Mouse (Mus musculus) right cerebral cortex, postnatal 25 days (tissue): Measurements from ENCODE around the gene Thbs2.

ENCODE experiments used
- DNase-seq: peaks from one replicate; pipeline ENCODE4 v3.0.0; 2022

Gene Thbs2

DNA sequence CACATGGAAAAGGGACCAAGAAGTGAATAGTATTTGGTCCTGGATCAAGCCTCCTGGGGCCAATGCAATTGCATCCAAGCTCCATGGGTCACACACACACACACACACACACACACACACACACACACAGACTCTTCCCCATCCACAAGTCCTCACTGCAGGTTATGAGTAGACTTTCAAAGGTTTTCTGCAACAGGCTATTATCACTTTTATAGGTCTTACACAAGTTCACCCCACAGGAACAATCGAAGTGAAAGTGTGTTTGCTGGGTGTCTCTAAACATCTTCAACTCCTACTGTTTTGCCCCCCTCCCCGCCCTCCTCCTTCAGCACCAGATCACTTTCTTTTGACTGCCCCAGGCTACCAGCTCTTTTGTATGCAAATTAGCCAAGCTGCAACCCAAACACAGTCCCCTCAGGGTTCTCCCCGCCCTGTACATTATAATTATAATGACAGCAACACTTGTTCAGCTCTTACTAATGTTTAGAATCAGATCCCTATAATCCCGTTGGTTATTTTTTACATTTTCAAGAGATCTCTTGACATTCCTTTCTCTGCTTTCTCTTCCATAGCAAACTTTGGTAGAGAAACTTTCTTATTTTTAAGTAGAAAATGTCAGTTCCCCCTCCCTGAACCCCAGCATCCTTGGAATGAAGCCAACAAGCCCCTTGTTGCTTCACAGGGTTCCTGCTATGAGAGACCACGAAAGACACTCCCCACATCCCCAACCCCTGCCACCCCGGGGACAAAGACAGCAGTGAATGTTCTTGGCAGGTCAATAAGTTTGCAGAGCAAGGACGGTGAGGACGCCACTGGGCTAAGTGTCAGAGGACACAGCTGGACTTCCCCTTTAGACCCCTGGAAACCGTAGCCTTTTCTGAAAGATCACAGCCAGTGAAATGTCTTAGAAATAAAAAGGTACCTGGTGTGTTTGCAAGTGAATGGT is 714 bp downstream of the Thbs2 start:
- no peak for DNase-seq

DNA sequence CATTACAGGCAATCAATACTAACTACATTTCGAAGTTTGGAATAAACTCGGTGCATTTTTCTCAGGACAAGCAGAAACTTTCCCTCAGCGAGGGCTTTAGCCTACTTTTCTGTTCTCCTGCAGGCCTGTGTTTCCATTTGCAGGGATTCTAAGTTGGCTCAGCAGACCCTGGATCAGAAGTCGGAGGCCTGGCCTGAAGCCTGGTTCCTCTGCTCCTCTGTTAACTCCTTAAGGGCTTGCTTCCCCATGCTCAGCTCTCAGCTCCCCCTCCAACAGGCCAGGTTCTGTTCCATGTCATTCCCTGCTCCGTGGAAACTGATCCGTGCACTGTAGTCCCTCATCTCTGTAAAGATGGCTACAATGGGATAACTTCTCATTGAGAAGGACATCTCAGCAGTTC is 2.1 kb downstream of the Thbs2 start:
- no peak for DNase-seq

DNA sequence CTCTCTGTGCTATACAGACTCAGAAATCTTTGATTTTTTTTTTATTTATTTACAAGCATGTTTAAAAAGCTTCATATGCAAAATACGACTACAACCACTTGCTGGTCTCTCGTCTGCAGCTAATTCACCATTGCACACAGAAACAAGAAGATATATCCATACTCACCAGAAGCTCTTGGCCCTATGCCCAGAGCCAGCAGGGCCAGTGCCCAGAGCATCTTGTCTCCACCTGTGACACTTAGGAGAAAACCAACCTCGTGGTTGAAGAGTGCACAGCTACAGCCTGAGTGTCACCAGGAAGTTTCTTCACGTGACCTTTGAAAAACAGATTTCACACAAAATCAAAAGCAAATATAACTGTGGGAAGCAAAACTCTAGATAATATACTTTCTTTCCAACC is 2.8 kb downstream of the Thbs2 start:
- no peak for DNase-seq

DNA sequence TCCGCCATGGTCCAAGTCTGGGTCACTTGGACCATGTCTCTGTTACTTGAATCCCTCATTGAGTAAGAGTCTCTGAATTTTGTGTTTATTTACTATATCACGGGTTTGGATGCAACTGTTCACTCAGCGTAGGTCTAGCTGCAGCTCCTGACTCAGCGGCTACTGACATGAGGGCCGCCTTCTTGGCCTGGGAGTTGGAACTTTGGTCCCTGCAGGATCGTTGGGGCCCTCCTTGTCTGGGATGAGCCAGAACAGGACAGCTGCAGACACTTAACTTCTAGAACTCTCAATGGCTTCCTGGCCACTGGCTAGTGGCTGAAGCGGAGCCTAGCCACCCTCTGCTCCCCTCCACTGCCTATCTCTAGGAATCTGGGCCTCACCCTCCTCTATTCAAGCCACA is 11.2 kb downstream of the Thbs2 start:
- no peak for DNase-seq

DNA sequence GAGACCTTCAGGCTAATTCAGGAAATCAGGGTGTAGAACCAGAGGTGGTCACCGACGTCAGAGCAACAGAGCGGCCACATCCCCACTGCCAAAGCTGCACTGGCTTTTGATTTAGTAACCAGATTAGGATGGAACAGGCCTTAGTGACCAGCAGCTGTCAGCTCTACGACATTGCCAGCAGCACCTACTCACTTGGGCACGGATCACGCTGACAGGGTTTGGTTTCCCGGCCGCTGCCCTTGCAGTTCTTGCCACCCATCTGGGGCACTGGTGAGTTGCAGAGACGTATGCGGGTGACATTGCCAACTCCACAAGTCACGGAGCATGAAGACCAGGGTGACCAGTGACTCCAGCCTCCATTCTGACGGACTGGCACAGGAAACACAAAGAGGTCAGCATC is 13.0 kb downstream of the Thbs2 start:
- no peak for DNase-seq

DNA sequence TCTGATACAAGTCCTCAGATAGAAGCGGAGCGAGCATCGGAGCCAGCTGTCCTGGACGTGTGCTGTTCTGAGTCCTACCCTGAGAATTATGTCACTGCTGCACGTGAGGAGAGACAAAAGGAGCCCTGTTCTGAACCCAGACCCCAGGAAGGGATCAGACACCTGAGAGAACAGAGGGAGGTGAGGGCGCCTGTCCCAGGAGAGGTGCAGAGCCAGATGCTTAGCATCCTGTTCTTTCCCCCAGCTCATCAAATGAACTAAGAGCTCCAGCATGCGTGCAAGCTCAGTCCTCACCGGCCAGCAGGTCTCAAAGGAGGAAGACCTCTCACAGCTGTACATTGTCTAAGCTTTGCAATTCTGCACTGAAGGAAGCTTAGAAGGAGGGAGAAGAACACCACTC is 16.8 kb downstream of the Thbs2 start:
- no peak for DNase-seq

DNA sequence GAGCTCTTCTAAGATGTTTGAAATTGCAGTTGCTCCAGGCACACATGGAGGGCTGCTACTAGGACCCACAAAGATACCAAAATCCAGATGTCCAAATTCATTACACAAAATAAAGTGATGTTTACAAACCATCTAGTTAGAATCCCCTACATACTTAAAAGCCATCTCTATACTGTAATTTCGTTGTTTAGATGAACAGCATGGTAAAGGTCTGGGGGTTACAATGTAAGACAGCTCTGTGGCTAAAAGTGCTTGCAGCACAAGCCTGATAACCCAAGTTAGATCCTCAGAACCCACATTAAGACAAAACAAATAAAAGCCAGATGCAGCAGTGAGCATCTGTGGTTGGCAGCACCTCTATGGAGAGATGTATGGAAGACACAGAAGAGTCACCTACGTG is 18.5 kb downstream of the Thbs2 start:
- DNase-seq, result no peak

DNA sequence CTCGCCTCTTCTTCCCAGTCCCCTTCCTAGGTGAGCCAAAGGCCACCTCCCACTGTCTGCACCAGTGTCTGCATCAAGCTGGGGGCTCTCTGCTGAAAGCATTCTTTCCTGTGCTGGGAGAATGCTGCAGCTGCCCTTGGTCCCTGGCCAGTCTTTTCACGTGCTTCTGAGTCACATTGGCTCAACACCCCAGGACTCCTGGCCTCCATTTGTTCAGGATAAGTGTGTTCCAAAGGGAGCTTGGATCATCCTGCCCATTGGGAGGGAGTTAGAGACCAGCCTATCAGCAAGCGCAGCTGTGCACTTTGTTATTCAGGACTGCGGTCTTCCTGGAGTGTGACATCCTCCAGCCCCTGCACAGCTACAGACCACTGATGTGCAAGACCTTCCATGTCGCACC is 21.6 kb downstream of the Thbs2 start:
- DNase-seq, result no peak

DNA sequence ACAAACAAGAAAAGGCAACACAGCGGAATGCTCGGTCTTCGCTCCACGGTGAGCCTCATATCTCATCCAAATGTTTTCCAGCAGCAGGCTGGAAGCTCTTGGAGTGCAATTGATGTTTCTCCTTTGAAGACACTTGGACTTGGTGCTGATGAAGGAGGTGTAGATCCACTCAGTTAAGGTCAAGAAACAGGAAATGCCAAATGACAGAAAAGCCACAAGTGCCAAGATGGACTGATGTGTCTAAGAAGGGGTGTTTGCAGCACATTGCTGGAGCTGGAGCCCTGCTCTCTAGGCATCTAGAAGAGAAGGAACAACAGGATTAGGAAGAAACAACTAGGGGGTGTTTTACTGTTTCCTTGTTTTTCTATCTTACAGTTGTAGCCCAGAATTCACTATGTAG is 26.8 kb downstream of the Thbs2 start:
- no peak for DNase-seq

DNA sequence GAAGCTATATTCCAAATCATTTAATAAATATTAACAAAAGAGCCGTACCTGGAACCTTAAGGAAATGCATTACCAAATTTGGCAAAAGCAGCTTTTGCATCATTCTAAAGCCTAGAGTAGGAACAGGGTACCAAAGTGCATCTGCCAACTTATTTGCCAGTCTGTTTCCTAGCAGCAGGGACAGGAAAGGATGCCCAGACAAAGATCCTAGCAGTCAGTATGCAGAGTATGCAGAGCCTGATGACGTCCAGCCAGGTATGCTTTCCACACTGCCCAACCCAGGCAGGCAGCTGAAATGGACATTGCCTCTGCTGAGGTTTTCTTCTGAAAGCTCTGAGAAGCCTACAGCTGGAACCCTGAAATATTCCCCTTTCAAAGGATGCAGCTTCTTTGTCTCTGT is 27.6 kb downstream of the Thbs2 start:
- DNase-seq, result no peak

DNA sequence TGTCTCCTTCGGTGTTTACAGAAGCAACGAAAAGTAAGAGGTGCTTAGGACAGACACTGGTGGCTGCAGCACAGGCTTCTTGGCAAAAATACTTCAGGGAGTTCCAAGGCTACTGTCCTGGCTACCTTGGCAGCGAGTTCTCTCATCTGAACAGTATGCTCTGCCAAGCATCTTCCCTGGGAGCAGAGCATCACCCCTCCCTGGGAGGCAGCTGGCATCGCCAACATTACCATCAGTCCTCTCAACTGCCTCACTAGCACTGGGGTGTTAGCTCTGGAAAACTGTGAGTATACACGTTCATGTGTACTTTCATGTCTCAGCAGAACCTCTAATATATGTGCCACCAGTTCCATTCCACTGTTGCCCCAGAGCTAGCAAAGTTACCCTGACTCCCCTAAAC is 30.7 kb downstream of the Thbs2 start:
- no peak for DNase-seq

DNA sequence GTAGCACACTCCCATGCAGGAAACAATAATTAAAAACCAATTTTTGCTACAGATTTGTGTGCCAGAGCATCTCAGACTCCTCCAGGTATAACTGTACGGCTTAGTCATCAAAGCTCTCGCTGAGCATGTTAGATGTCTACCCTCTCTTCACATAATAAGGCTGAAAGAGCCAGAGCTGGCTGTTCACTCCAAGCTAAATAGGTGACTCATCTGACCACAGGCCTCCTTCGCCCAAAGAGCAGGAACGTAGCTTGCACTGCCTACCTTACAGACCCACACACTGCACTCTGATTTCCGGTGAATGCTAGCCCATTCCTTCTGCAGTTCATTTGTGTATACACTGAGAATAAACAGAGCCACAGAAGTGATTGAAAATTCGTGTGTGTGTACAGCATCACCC is 31.6 kb downstream of the Thbs2 start:
- no peak for DNase-seq

DNA sequence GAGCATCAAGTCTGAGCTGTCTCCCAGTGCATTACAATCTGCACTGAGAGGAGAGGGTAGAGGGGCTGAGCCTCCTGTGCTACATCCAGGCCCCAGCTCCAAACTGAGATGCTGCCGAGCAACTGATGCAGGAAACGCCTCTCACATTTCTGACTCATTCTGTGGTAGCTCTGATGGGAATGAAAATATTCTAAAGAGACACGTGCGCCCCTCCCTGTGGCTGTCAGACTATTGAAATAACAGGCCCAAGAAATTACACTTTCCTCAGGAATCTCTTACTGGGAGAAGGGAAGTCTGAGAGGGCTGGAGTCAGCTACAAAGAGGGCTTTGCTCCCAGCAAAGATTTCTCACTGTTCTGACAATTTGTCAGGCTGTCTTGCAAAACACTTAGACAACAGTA is 34.3 kb downstream of the Thbs2 start:
- no peak for DNase-seq

DNA sequence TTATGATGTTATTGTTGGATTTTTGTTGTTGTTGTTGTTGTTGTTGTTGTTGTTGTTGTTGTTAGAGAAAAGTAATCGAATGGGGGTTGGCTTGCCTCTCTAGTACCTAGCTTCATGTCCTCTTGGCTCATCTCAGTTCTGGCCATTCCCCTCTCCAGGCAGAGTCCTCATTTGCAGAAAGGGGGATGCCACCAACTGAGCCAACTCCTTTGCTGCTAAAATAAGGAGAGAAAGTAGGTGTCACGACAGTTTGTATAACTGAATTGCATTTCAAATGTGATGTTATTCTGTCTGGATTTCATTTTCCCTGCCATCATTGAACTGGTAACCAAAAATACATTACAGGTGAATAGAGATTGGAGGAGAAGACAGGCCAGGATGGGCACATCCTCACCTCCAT is 35.9 kb downstream of the Thbs2 start:
- DNase-seq, result no peak

DNA sequence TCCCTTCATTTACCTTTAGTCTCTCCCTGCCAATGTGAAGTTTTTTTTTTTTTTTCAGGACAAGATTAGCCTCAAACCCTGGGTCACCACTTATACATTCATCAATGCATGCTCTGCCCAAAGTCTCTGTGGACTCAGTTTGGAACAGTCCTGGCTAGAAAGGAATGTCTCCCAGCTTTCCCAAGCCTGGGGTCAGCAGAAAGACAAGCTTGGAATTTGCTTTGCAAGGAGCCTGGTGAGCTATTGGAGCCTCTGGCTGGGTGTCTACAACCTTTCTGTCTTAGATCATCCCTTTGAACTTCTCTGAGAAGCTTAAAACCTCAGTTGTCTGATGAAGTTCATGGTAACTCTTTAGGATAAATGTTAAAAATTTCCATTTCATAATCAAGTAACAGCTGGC is 36.9 kb downstream of the Thbs2 start:
- DNase-seq, result no peak

DNA sequence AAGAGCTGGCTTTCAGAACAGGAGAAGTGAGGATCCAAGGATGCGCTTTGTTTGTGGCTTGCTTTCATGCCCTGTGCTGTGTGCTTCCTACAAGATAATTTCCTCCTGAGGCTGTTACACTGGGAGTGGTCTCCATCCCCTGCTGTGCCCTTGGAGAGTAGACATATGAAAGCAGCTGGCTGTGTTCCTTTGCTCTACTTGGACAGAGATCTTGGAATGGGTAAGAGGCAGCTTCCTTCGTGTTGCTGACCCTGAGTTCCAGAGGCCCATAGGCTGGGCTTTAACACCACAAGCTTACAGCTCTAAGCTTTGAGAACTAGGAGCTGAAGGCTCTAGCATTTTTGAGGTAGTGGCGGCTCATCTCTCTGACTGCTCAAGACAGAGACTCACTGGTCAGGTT is 39.1 kb downstream of the Thbs2 start:
- DNase-seq, result no peak

DNA sequence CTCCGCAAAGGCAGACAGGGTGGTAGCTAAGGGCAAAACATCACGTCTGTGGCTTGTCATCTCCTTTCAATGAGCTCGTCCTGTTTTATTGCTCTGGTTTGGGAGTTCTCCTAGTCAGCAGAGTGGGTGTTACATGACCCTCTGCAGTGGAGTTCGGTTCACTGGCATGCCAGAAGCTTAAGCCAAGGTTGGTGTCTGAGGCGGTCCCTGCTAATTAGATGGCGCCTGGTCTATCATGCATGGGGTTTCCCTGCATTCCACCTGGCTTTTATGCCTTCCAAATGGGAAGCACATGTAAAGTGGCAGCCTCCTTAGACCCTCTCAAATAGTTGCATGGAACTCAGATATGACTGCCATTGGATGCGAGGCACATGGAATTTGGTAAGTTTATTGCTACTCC is 42.0 kb downstream of the Thbs2 start:
- DNase-seq, result no peak

DNA sequence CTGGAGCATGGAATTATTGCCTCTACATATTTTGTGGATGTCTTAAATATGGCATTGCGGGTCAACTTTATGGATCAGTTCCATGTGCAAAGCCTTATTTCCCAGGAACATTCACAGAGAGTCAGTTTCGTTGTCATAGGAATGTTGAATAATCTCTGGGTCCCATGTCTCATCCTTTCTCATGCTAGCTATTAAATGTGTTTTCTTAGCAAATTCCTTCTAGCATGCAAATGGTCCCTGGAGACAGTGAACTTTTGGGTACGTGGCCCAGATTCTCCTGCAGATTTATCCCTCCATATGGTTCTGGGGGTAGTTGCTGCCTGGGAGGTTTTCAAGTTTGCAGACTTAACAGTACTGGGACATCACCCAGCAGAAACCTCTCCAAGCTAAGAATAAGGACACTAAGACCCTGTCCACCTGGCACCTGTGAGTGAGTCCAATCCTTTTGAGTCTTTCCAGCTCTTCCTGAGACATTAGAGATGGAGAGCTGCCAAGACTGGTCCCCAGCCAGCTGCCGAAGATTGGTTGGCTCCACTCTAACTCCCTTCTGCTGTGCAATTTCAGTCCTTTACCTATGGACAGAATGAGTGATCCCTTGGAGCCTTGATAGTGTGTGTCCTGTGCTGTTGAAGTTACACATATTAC is 45.9 kb downstream of the Thbs2 start:
- DNase-seq, result no peak

DNA sequence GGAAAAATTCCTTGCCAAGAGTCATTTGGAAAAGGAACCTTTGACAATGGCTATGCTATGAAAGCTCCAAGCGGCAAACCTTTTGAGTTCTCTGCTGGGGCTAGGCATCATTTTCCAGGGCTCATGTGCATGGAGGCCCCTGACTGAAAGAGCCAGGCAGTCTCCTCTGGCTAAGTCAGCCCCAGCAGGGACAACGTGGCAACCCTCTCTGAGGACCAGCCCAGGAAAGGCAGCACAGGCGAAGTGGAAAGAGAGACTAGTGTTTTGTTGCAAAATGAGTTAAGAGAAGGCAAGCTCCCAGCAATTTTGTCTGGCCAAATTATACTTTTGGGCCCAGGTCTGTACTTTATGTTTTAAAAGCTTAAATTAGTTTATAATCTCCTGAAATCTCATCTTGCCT is 50.0 kb downstream of the Thbs2 start:
- no peak for DNase-seq

DNA sequence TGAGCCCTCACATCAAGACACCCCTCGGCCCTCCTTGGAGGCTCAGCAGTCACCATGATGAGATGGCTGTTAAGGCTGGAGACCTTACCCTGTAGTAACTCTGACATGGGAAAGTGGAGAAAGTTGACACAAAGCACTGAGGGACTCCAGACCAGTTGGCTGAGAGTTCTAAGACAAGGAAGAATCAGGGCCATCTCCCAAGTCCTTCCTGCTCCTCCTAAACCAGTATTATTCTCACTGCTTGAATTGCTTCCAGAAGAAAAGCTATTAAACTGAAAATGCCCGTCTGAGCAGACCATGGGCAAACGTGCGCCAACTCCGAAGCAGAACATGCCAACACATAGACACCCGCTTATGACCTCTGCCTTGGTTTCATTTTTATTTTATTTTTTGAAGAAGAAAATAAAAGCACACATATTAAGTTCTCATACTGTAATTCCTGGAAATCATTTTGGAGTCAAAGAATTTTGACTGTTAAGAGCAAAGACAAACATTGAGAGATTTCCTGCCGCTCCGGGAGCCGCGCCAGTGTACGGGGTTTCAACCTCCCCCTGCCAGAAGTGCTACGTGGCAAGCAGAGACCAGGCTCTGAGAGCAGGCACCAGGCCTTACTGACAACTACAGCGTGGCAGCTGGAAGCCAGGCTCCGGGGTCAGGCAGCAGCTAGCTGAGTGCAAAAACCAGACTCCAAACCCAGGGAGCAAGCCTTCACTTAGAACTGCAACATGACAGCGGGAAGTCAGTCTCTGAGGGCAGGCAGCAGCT is 53.5 kb downstream of the Thbs2 start:
- DNase-seq, result no peak

DNA sequence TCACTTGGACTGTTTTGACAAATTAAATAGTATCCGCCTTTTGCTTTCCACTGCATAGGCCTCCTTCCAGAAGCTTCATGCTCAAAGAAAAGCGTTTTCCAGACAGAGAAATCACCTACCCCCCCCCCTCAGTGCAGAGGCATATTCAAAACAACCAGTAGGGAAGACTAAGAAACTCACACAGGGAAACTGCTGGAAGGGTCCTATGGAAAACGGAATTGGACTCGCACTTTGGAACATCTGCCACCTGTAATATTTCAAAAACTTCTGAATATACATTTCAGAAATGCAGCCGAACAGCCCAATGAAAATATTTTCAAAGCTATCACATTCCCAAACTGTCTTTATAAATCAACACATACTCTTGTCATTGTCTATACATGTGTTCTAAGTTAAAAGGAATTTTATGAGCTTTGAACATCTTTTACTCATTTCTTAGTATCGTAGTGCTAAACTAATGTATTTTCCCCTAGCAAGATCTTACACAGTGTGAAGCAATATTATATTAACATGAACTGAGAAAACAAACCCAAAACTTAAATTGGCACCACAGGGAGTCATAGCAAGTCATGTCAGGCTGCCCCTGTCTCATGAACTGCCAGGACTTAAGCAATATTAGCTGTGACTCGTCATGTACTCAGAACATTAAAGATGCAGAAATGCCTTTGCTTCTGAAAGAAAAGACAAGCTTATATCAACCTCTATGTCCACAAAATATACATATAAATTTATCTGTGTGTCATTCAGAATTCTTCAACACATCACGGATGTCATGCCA is 58.3 kb downstream of the Thbs2 start:
- DNase-seq, result no peak

DNA sequence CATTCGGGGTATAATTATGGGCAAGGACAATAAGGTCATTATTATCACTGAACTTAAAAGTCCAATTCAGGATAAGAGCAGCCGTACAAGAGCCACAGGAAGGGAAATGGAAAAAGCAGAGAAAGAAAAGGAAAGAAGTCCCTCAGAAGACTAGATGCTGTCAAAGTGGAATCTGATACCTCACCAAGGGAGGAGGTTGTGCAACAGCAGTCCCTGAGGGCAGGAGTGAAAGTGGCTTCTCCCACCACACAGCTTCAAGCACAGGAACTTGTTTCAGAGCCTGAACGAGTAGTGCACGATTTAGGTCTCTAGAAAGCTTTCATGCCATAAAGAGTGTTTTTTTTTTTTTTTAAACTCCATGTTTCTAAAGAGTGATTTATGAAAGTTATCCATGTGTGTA is 65.1 kb downstream of the Thbs2 start:
- no peak for DNase-seq

DNA sequence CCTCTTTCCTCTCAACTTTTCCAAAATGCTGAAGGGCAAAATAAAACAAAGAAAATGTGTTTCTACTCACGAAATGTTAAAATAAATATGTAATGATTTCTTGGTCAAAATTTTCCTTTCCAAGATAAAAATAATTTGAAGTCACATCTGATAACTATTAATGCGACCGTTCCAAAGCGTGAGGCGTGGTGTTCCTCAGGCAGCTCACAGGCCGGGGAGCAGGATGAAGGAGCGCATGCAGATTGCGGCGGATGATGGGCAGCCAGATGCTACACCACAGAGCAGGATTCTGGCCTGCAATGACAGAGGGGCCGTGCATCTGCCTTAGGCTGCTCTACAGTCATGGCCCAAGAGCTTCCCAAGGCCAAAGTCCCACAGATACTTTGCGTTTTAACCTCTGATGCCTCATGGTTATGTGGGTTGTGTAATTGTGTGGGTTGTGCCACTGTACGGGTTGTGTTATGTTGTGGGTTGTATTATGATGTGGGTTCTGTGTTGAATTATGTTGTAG is 66.2 kb downstream of the Thbs2 start:
- DNase-seq, result no peak
